Mouse (Mus musculus) kidney, embryonic 15.5 days (tissue): Measurements from ENCODE around the gene Rgs12. TPM values are rescaled to one million over a fixed set of nuclear protein-coding genes. Genes with fewer than 3 reads are reported as not detected.
A peak's percentile ranks its signal among the peaks of the same experiment; 100 is the strongest.

Experiments
- ATAC-seq: fragments of 200-750 bp; cut with Nextera tagmentation; replicated peaks from 2 replicates; pipeline ENCODE4 v1.8.0; 2017; ENCODE audit warnings: moderate TSS enrichment; ENCODE audit not compliant: low FRiP score
- H3K27ac ChIP-seq: fragments of 300-500 bp; sonication (generic); 2 replicates; pipeline ENCODE4 v1.5.1; 2015; ENCODE audit warnings: mild to moderate bottlenecking, inconsistent platforms
- H3K27me3 ChIP-seq: fragments of 300-500 bp; sonication (generic); 2 replicates; pipeline ENCODE4 v1.6.1; 2015; ENCODE audit warnings: inconsistent platforms
- H3K36me3 ChIP-seq: fragments of 300-500 bp; sonication (generic); 2 replicates; pipeline ENCODE4 v1.6.1; 2015; ENCODE audit warnings: inconsistent platforms
- H3K4me1 ChIP-seq: fragments of 300-500 bp; sonication (generic); 2 replicates; pipeline ENCODE4 v1.6.1; 2015; ENCODE audit warnings: inconsistent platforms
- H3K4me2 ChIP-seq: fragments of 300-500 bp; sonication (generic); 2 replicates; pipeline ENCODE4 v1.6.1; 2015; ENCODE audit warnings: moderate library complexity, mild to moderate bottlenecking, inconsistent platforms
- H3K4me3 ChIP-seq: fragments of 300-500 bp; sonication (generic); replicated peaks from 2 replicates; pipeline ENCODE4 v1.5.1; 2015; ENCODE audit warnings: mild to moderate bottlenecking, inconsistent platforms
- H3K9ac ChIP-seq: fragments of 300-500 bp; sonication (generic); 2 replicates; pipeline ENCODE4 v1.6.1; 2015; ENCODE audit warnings: mild to moderate bottlenecking, inconsistent platforms
- H3K9me3 ChIP-seq: fragments of 300-500 bp; sonication (generic); replicated peaks from 2 replicates; pipeline ENCODE4 v1.6.1; 2016; ENCODE audit warnings: inconsistent platforms
- WGBS: fragments of 180-500 bp; shearing (Covaris S2); methylation state at CpG from one replicate; pipeline ENCODE4 v1.1.7; 2015; ENCODE audit warnings: mixed read lengths; 5-methylcytosine and 5-hydroxymethylcytosine counted together
- polyA plus RNA-seq: library from polyadenylated mRNA; unstranded; fragments of >200 nt; fragmentation: Nextera tagmentation; extraction: Ambion mirVana; gene quantifications from 2 replicates; pipeline ENCODE4 v1.2.1, GENCODE M21; 2015

Gene Rgs12
- polyA plus RNA-seq, 1 experiment from 2014 or later, result 35.2 TPM

- Histone ChIP-seq H3K4me3 (no peak overlapping the region), H3K27ac (no peak overlapping the region), H3K4me2 (no peak overlapping the region), H3K9ac (no peak overlapping the region), H3K36me3 (no peaks in the 10 kb centered on the region), H3K9me3 (no peaks in the 10 kb centered on the region), H3K27me3 (no peaks in the 10 kb centered on the region), H3K4me1 (no peaks in the 10 kb centered on the region)
- ATAC-seq, result no peak
- 74% methylated on average over 10 of the region's 10 CpGs for WGBS
Observed at GRCm38 (mm10) chr5:34941710-34942470, 7.4 kb upstream of the Rgs12 start.

GRCm38 (mm10) chr5:34943428-34943827, 5.8 kb upstream of the Rgs12 start:
- ATAC-seq, result no peak
- H3K4me1 ChIP-seq, result peaks cover 1% of the 10 kb centered on the region; the same call in 1 of the 2 replicates
- H3K9ac ChIP-seq, result no peak overlapping the region
- no peak overlapping the region for H3K4me3 ChIP-seq
- WGBS, result 86% methylated on average over 3 of the region's 3 CpGs
- no peak overlapping the region for H3K4me2 ChIP-seq
- H3K27ac ChIP-seq, result no peak overlapping the region
- H3K9me3 ChIP-seq, result no peaks in the 10 kb centered on the region
- no peaks in the 10 kb centered on the region for H3K27me3 ChIP-seq
- no peaks in the 10 kb centered on the region for H3K36me3 ChIP-seq

- Histone ChIP-seq H3K36me3 (peaks cover 10% of the 10 kb centered on the region), H3K27me3 (no peaks in the 10 kb centered on the region), H3K4me2 (peak overlapping the region; percentile 87), H3K9me3 (peaks cover 3% of the 10 kb centered on the region; the same call in 1 of the 2 replicates), H3K4me1 (peaks cover 32% of the 10 kb centered on the region), H3K9ac (peak overlapping the region; percentile 93), H3K4me3 (peak overlapping the region; percentile 77), H3K27ac (peak overlapping the region; percentile 94)
- 2% methylated on average over 12 of the region's 12 CpGs for WGBS
- peak; percentile 49 for ATAC-seq
Observed at GRCm38 (mm10) chr5:34949769-34950211, 545 bp downstream of the Rgs12 start.

- Histone ChIP-seq H3K4me1 (peaks cover 40% of the 10 kb centered on the region), H3K9me3 (peaks cover 3% of the 10 kb centered on the region; the same call in 1 of the 2 replicates), H3K4me3 (peak overlapping the region; percentile 77), H3K4me2 (peak overlapping the region; percentile 87), H3K9ac (peak overlapping the region; percentile 93), H3K27me3 (no peaks in the 10 kb centered on the region), H3K27ac (no peak overlapping the region), H3K36me3 (peaks cover 10% of the 10 kb centered on the region)
- no peak for ATAC-seq
- 73% methylated on average over 6 of the region's 6 CpGs for WGBS
Observed at GRCm38 (mm10) chr5:34950486-34951160, 1.4 kb downstream of the Rgs12 start.

GRCm38 (mm10) chr5:34951161-34951834, 2.1 kb downstream of the Rgs12 start:
- no peak overlapping the region for H3K9ac ChIP-seq
- H3K4me1 ChIP-seq, result peaks cover 47% of the 10 kb centered on the region
- H3K27ac ChIP-seq, result no peak overlapping the region
- H3K27me3 ChIP-seq, result no peaks in the 10 kb centered on the region
- peaks cover 10% of the 10 kb centered on the region for H3K36me3 ChIP-seq
- 95% methylated on average over 8 of the region's 8 CpGs for WGBS
- no peak overlapping the region for H3K4me3 ChIP-seq
- peaks cover 3% of the 10 kb centered on the region; the same call in 1 of the 2 replicates for H3K9me3 ChIP-seq
- H3K4me2 ChIP-seq, result peak overlapping the region; percentile 87
- no peak for ATAC-seq

- H3K27me3 ChIP-seq, result no peaks in the 10 kb centered on the region
- no peak overlapping the region for H3K4me2 ChIP-seq
- no peak for ATAC-seq
- 50% methylated on average over 6 of the region's 6 CpGs for WGBS
- peaks cover 10% of the 10 kb centered on the region for H3K36me3 ChIP-seq
- H3K4me3 ChIP-seq, result no peak overlapping the region
- no peak overlapping the region for H3K9ac ChIP-seq
- H3K4me1 ChIP-seq, result peaks cover 53% of the 10 kb centered on the region
- H3K9me3 ChIP-seq, result peaks cover 3% of the 10 kb centered on the region; the same call in 1 of the 2 replicates
- no peak overlapping the region for H3K27ac ChIP-seq
Observed at GRCm38 (mm10) chr5:34954508-34954907, 5.3 kb downstream of the Rgs12 start.

GRCm38 (mm10) chr5:34955630-34956029, 6.4 kb downstream of the Rgs12 start:
- WGBS, result 38% methylated on average over 5 of the region's 5 CpGs
- Histone ChIP-seq H3K27me3 (no peaks in the 10 kb centered on the region), H3K36me3 (peaks cover 10% of the 10 kb centered on the region), H3K4me1 (peaks cover 44% of the 10 kb centered on the region), H3K4me2 (no peak overlapping the region), H3K9ac (no peak overlapping the region), H3K9me3 (peaks cover 3% of the 10 kb centered on the region; the same call in 1 of the 2 replicates), H3K4me3 (no peak overlapping the region), H3K27ac (no peak overlapping the region)
- no peak for ATAC-seq

- Histone ChIP-seq H3K4me1 (peaks cover 39% of the 10 kb centered on the region), H3K27me3 (no peaks in the 10 kb centered on the region), H3K4me3 (no peak overlapping the region), H3K9me3 (peaks cover 3% of the 10 kb centered on the region; the same call in 1 of the 2 replicates), H3K36me3 (peaks cover 10% of the 10 kb centered on the region), H3K9ac (no peak overlapping the region), H3K4me2 (no peak overlapping the region), H3K27ac (no peak overlapping the region)
- 78% methylated on average over 7 of the region's 7 CpGs for WGBS
- ATAC-seq, result no peak
Observed at GRCm38 (mm10) chr5:34956151-34956550, 6.9 kb downstream of the Rgs12 start.

- Histone ChIP-seq H3K4me1 (peaks cover 37% of the 10 kb centered on the region), H3K9ac (no peak overlapping the region), H3K4me2 (no peak overlapping the region), H3K27me3 (no peaks in the 10 kb centered on the region), H3K36me3 (peaks cover 5% of the 10 kb centered on the region), H3K4me3 (no peak overlapping the region), H3K9me3 (peaks cover 3% of the 10 kb centered on the region; the same call in 1 of the 2 replicates), H3K27ac (no peak overlapping the region)
- WGBS, result 55% methylated on average over 2 of the region's 2 CpGs
- no peak for ATAC-seq
Observed at GRCm38 (mm10) chr5:34957015-34957414, 7.8 kb downstream of the Rgs12 start.

- H3K4me2 ChIP-seq, result no peak overlapping the region
- H3K27ac ChIP-seq, result no peak overlapping the region
- H3K9ac ChIP-seq, result no peak overlapping the region
- 88% methylated on average over 1 of the region's 1 CpGs for WGBS
- H3K9me3 ChIP-seq, result no peaks in the 10 kb centered on the region
- ATAC-seq, result no peak
- H3K4me3 ChIP-seq, result no peak overlapping the region
- H3K36me3 ChIP-seq, result peaks cover 4% of the 10 kb centered on the region
- H3K4me1 ChIP-seq, result peaks cover 22% of the 10 kb centered on the region
- H3K27me3 ChIP-seq, result no peaks in the 10 kb centered on the region
Observed at GRCm38 (mm10) chr5:34960021-34960420, 10.8 kb downstream of the Rgs12 start.

GRCm38 (mm10) chr5:34965531-34965930, 16.3 kb downstream of the Rgs12 start:
- no peak overlapping the region for H3K27ac ChIP-seq
- H3K9me3 ChIP-seq, result no peaks in the 10 kb centered on the region
- H3K9ac ChIP-seq, result no peak overlapping the region
- WGBS, result 89% methylated on average over 12 of the region's 12 CpGs
- H3K27me3 ChIP-seq, result no peaks in the 10 kb centered on the region
- no peak overlapping the region for H3K4me2 ChIP-seq
- no peak overlapping the region for H3K4me3 ChIP-seq
- no peak for ATAC-seq
- no peaks in the 10 kb centered on the region for H3K4me1 ChIP-seq
- peaks cover 44% of the 10 kb centered on the region for H3K36me3 ChIP-seq

GRCm38 (mm10) chr5:34968386-34968785, 19.1 kb downstream of the Rgs12 start:
- no peak for ATAC-seq
- Histone ChIP-seq H3K4me2 (no peak overlapping the region), H3K27me3 (no peaks in the 10 kb centered on the region), H3K9ac (no peak overlapping the region), H3K9me3 (no peaks in the 10 kb centered on the region), H3K4me3 (no peak overlapping the region), H3K27ac (no peak overlapping the region), H3K36me3 (peaks cover 61% of the 10 kb centered on the region), H3K4me1 (no peaks in the 10 kb centered on the region)
- WGBS, result 86% methylated on average over 5 of the region's 5 CpGs
